Mouse (Mus musculus): ENCODE measurements around the gene Hoxb7. TPM values are rescaled to one million over a fixed set of nuclear protein-coding genes. Genes with fewer than 3 reads are reported as not detected.

The Hoxb7 gene
- polyA plus RNA-seq, 1 experiment from 2014 or later: 3.7 TPM

GRCm38 (mm10) chr11:96292565-96293301, 6.3 kb downstream of the Hoxb7 start:
- 5% methylated on average over 12 of the region's 12 CpGs for WGBS
- Histone ChIP-seq H3K27ac (replicated peaks; ENCODE audit: low read depth, low read length) (no peak overlapping the region), H3K4me3 (ENCODE audit: low read depth, low read length) (peak overlapping the region; percentile 27), H3K9ac (ENCODE audit: low read length) (peak overlapping the region; percentile 23; the same call in 1 of the 2 replicates), H3K4me1 (ENCODE audit: control insufficient read depth, insufficient read depth, low read length) (peaks cover 11% of the 10 kb centered on the region; the same call in 1 of the 2 replicates), H3K36me3 (ENCODE audit: control insufficient read depth, insufficient read depth, low read length) (no peaks in the 10 kb centered on the region), H3K9me3 (ENCODE audit: control insufficient read depth, low read length) (no peaks in the 10 kb centered on the region), H3K27me3 (ENCODE audit: control insufficient read depth, insufficient read depth, low read length) (peaks cover 84% of the 10 kb centered on the region), H3K4me2 (ENCODE audit: low read depth, severe bottlenecking) (peak overlapping the region; percentile 31)
- no peak for ATAC-seq (ENCODE audit: insufficient number of reproducible peaks, low FRiP score, low TSS enrichment, low read depth)
- DNase-seq (ENCODE audit: low spot score): no peak

GRCm38 (mm10) chr11:96293302-96293921, 7.0 kb downstream of the Hoxb7 start:
- ATAC-seq (ENCODE audit: insufficient number of reproducible peaks, low FRiP score, low TSS enrichment, low read depth) (no peak), DNase-seq (ENCODE audit: low spot score) (no peak)
- 3% methylated on average over 22 of the region's 22 CpGs for WGBS
- Histone ChIP-seq H3K27me3 (ENCODE audit: control insufficient read depth, insufficient read depth, low read length) (peaks cover 84% of the 10 kb centered on the region), H3K36me3 (ENCODE audit: control insufficient read depth, insufficient read depth, low read length) (no peaks in the 10 kb centered on the region), H3K27ac (replicated peaks; ENCODE audit: low read depth, low read length) (no peak overlapping the region), H3K9ac (ENCODE audit: low read length) (no peak overlapping the region), H3K9me3 (ENCODE audit: control insufficient read depth, low read length) (no peaks in the 10 kb centered on the region), H3K4me1 (ENCODE audit: control insufficient read depth, insufficient read depth, low read length) (peaks cover 11% of the 10 kb centered on the region; the same call in 1 of the 2 replicates), H3K4me2 (ENCODE audit: low read depth, severe bottlenecking) (peak overlapping the region; percentile 31), H3K4me3 (ENCODE audit: low read depth, low read length) (peak overlapping the region; percentile 27)

- H3K27me3 ChIP-seq (ENCODE audit: control insufficient read depth, insufficient read depth, low read length): peaks cover 89% of the 10 kb centered on the region
- under 1% methylated on average over 32 of the region's 32 CpGs for WGBS
- peaks cover 16% of the 10 kb centered on the region for H3K4me1 ChIP-seq (ENCODE audit: control insufficient read depth, insufficient read depth, low read length)
- ATAC-seq (ENCODE audit: insufficient number of reproducible peaks, low FRiP score, low TSS enrichment, low read depth) (0 out of 2 replicates have a peak, but pooled peaks have one; percentile 31), DNase-seq (ENCODE audit: low spot score) (peak; percentile 93)
- no peaks in the 10 kb centered on the region for H3K9me3 ChIP-seq (ENCODE audit: control insufficient read depth, low read length)
- H3K36me3 ChIP-seq (ENCODE audit: control insufficient read depth, insufficient read depth, low read length): no peaks in the 10 kb centered on the region
- H3K27ac ChIP-seq (replicated peaks; ENCODE audit: low read depth, low read length): no peak overlapping the region
- H3K9ac ChIP-seq (ENCODE audit: low read length): no peak overlapping the region
- H3K4me2 ChIP-seq (ENCODE audit: low read depth, severe bottlenecking): peak overlapping the region; percentile 43
- H3K4me3 ChIP-seq (ENCODE audit: low read depth, low read length): peak overlapping the region; percentile 19
Observed at GRCm38 (mm10) chr11:96294245-96295091, 8.0 kb downstream of the Hoxb7 start.

- Histone ChIP-seq H3K4me3 (ENCODE audit: low read depth, low read length) (peak overlapping the region; percentile 19), H3K4me2 (ENCODE audit: low read depth, severe bottlenecking) (peak overlapping the region; percentile 43), H3K27me3 (ENCODE audit: control insufficient read depth, insufficient read depth, low read length) (peaks cover 90% of the 10 kb centered on the region), H3K4me1 (ENCODE audit: control insufficient read depth, insufficient read depth, low read length) (peaks cover 17% of the 10 kb centered on the region), H3K9ac (ENCODE audit: low read length) (no peak overlapping the region), H3K36me3 (ENCODE audit: control insufficient read depth, insufficient read depth, low read length) (no peaks in the 10 kb centered on the region), H3K9me3 (ENCODE audit: control insufficient read depth, low read length) (no peaks in the 10 kb centered on the region), H3K27ac (replicated peaks; ENCODE audit: low read depth, low read length) (no peak overlapping the region)
- DNase-seq (ENCODE audit: low spot score) (no peak), ATAC-seq (ENCODE audit: insufficient number of reproducible peaks, low FRiP score, low TSS enrichment, low read depth) (no peak)
- under 1% methylated on average over 30 of the region's 30 CpGs for WGBS
Observed at GRCm38 (mm10) chr11:96295092-96295835, 8.8 kb downstream of the Hoxb7 start.

- peaks cover 96% of the 10 kb centered on the region for H3K27me3 ChIP-seq (ENCODE audit: control insufficient read depth, insufficient read depth, low read length)
- peaks cover 26% of the 10 kb centered on the region for H3K4me1 ChIP-seq (ENCODE audit: control insufficient read depth, insufficient read depth, low read length)
- DNase-seq (ENCODE audit: low spot score): no peak
- no peak overlapping the region for H3K4me2 ChIP-seq (ENCODE audit: low read depth, severe bottlenecking)
- 0% methylated on average over 2 of the region's 2 CpGs for WGBS
- H3K27ac ChIP-seq (replicated peaks; ENCODE audit: low read depth, low read length): no peak overlapping the region
- H3K36me3 ChIP-seq (ENCODE audit: control insufficient read depth, insufficient read depth, low read length): no peaks in the 10 kb centered on the region
- H3K9ac ChIP-seq (ENCODE audit: low read length): no peak overlapping the region
- no peak overlapping the region for H3K4me3 ChIP-seq (ENCODE audit: low read depth, low read length)
- no peaks in the 10 kb centered on the region for H3K9me3 ChIP-seq (ENCODE audit: control insufficient read depth, low read length)
- ATAC-seq (ENCODE audit: insufficient number of reproducible peaks, low FRiP score, low TSS enrichment, low read depth): no peak
Observed at GRCm38 (mm10) chr11:96296997-96297396, 10.6 kb downstream of the Hoxb7 start.

GRCm38 (mm10) chr11:96297428-96297827, 11.0 kb downstream of the Hoxb7 start:
- H3K4me2 ChIP-seq (ENCODE audit: low read depth, severe bottlenecking): no peak overlapping the region; the same call in 1 of the 2 replicates

GRCm38 (mm10) chr11:96297968-96298635, 11.7 kb downstream of the Hoxb7 start:
- Histone ChIP-seq H3K27me3 (ENCODE audit: control insufficient read depth, insufficient read depth, low read length) (peaks cover 98% of the 10 kb centered on the region), H3K36me3 (ENCODE audit: control insufficient read depth, insufficient read depth, low read length) (no peaks in the 10 kb centered on the region), H3K4me2 (ENCODE audit: low read depth, severe bottlenecking) (no peak overlapping the region; the same call in 1 of the 2 replicates), H3K4me1 (ENCODE audit: control insufficient read depth, insufficient read depth, low read length) (peaks cover 26% of the 10 kb centered on the region), H3K4me3 (ENCODE audit: low read depth, low read length) (no peak overlapping the region), H3K9me3 (ENCODE audit: control insufficient read depth, low read length) (no peaks in the 10 kb centered on the region), H3K27ac (replicated peaks; ENCODE audit: low read depth, low read length) (no peak overlapping the region), H3K9ac (ENCODE audit: low read length) (no peak overlapping the region)
- ATAC-seq (ENCODE audit: insufficient number of reproducible peaks, low FRiP score, low TSS enrichment, low read depth) (no peak), DNase-seq (ENCODE audit: low spot score) (no peak)
- WGBS: 6% methylated on average over 11 of the region's 11 CpGs

More at GRCm38 (mm10) chr11:96297428-96297827, 11.0 kb downstream of the Hoxb7 start:
- ATAC-seq (ENCODE audit: insufficient number of reproducible peaks, low FRiP score, low TSS enrichment, low read depth) (no peak), DNase-seq (ENCODE audit: low spot score) (no peak)
- peaks cover 26% of the 10 kb centered on the region for H3K4me1 ChIP-seq (ENCODE audit: control insufficient read depth, insufficient read depth, low read length)
- H3K9ac ChIP-seq (ENCODE audit: low read length): no peak overlapping the region
- H3K9me3 ChIP-seq (ENCODE audit: control insufficient read depth, low read length): no peaks in the 10 kb centered on the region
- H3K27ac ChIP-seq (replicated peaks; ENCODE audit: low read depth, low read length): no peak overlapping the region
- WGBS: 3% methylated on average over 3 of the region's 3 CpGs
- no peak overlapping the region for H3K4me3 ChIP-seq (ENCODE audit: low read depth, low read length)
- H3K36me3 ChIP-seq (ENCODE audit: control insufficient read depth, insufficient read depth, low read length): no peaks in the 10 kb centered on the region
- H3K27me3 ChIP-seq (ENCODE audit: control insufficient read depth, insufficient read depth, low read length): peaks cover 97% of the 10 kb centered on the region
